Mouse (Mus musculus) stomach, postnatal 0 days (tissue): ENCODE measurements around the gene Rnf182.

ENCODE experiments used
- CTCF ChIP-seq: IDR thresholded peaks from 2 replicates; pipeline ENCODE4 v1.5.1; 2016; ENCODE audit warnings: antibody characterized with exemption, low read depth, mild to moderate bottlenecking, moderate library complexity
- EP300 ChIP-seq: optimal IDR thresholded peaks from 2 replicates; pipeline ENCODE3; 2016; ENCODE audit warnings: antibody characterized with exemption

- TF ChIP-seq CTCF: no peak
- TF ChIP-seq EP300: no peak
Measured at GRCm38 (mm10) chr13:43592681-43593068, 22.8 kb upstream of the Rnf182 start.
